Mouse (Mus musculus): ENCODE measurements at regions not wholly inside any gene's neighbourhood (a gene's known extent, or its start where the extent isn't known, plus 50 kb on each side); places are given as distances from the start of the nearest gene placed in this dataset.
A peak's percentile ranks its signal among the peaks of the same experiment; 100 is the strongest.

DNA sequence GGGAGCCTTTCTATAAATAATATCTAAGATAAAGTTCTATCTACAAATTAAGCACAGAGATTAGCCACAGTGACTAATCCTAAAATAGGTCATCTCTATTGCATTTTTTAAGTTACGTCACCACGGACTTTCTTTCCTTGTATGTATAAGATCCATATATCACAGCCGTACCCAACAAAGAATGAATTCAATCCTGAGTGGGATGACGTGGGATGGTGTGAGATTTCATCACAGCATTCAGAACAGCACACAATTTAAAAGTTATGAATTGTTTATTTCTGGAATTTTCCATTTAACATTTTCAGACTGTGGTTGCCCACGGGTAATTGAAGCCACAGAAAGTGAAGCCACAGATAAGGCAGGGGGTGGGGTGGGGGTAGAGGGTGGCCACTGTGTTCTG, 129.0 kb upstream of the Dynlrb2 start:
- no peak for DNase-seq

DNA sequence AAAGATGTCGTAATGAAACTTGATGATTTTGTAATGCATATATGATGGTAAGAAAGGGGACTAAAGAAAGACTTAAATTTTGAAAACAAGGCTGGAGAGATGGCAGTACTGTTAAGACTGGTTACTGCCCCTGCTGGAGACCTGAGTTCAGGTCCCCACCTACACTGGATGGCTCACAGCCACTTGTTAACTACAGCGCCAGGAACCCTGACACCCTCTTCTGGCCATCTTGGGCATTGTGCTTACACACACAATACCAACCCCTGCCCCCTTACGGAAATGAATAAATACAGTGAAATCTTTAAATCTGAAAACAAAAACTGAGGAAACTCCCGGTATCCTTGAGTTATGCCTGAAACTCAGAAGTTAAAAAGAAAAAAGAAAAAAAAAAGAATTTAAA, 131.7 kb upstream of the Dynlrb2 start:
- peak; percentile 29 for DNase-seq

DNA sequence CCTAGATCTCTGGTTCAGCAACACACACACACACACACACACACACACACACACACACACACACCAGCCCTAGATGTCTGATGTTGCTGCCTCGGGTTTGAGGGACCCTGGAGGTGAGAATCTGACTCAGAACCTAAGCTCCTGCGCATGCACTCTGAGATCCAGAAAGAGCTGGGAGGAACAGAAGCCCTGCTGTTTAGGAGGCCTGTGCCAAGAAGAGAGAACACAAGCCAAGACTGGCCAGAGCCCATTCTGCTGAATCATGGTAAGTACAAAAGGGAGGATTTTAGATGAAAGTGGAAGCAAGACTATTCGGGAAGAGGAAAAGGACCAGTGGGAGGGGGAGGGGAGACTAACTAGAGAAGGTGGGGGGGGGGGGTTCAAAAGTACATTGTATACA, 132.2 kb upstream of the Dynlrb2 start:
- peak; percentile 76 for DNase-seq

DNA sequence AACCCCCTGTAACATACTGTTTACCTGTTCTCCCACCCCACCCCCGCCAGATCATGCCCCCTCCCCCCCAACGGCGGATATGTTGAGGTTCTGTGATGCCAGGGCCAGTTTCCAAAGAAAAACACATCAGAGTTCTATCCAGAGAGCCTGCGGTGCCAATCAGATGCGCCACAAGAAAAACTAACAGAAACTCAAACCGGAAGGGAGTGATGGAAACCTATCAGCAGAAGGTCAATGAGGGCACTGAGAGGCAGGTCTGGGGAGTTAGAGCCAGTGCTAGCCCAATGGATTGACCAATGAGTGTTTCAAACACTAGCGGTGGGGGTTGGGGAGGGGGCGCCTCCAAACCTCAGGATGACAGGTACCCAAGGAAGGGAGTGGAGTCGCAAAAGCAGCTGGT, 132.7 kb upstream of the Dynlrb2 start:
- DNase-seq, result no peak

DNA sequence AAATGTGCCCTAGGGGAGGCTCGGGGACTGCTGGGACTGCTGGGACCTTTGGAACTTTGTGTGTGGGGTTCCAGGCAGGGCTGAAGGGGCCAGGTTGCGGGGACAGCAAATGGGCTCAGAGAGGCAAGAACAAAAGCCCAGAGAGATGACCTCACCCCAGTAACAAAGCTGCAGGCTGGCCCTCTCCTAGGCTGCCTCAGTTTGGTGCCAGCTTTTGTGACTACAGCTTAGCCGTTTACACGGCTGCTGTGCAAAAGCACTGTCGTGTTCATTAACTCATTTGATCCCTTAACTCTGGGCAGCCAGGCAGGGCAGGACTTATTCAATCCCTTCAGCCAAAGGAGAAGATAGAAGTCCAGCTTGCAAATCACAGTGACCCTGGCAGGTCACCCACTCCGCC, 137.3 kb upstream of the Dynlrb2 start:
- DNase-seq, result no peak

DNA sequence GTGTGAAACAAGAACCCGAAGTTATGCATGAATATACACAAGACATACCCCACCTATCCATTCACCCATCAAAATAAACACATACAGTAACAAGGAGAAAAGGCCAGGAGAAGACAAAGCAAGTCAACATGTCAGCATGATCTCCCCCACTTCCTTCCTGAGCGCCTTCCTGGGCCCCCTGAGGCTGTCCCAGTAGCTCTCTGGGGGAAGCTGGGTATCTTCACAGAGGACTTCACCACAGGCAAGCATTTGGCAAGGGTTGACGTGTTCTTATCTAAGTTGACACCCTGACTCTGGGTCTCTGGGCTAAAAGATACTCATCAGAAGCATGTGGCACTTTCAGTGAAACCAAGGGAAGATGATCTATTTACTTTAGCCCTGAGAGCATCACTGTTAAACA, 138.1 kb upstream of the Dynlrb2 start:
- DNase-seq, result no peak

DNA sequence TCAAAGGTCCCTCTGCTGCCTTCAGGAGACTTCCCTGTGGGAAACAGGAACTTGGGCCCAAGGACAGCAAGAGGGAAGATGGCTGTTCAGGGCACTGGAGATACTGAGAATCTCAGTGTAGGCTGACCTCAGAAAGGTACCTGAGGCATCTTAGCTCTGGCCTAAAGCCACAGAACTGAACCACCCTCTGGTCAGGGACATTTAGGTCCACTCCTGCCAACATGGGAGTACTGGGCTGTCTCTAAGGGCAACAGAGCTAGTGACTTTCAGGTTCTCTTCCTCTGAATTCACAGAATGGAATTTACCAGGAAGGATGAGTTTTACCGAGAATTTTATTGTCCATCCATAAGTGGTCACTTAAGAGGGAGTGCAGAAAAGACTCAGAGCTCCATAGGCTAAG, 140.0 kb upstream of the Dynlrb2 start:
- no peak for DNase-seq

DNA sequence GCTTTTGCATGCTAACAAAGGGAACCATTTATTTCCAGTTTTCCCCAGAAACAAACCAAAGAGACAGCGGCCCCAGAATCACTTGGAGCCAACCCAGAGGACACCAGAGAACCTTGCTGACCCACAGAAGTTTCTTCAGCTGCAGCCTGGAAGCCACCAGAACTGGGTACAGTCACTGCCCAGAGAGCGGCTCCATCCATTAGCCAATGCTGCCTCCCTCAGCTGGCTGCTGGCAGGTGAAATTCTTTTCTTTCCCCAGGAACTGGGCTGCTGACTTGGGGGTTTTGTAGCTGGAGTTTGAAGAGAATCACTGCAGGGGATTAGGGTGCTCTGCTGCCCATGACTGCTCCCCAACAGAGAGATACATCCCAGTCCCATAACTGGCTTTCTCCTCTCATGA, 140.6 kb upstream of the Dynlrb2 start:
- peak; percentile 26 for DNase-seq

DNA sequence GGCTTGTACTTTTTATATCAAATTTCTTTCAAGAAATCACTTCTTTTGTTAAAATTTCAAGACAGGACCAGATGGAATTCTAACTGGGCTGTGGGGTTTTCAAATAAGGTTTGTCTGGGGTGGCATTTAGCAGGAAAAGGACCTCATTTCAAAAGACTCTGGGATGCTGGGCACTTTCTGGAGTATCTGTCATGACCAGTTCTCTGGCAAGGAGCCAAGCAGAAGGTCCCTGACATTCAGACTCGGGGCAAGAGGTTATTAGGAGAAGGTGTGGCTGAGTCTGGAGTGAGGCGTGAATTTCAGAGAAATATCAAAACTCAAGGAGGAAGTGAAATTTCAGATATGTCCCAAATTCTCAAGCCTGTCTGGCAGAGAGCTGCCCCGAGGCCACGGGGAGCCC, 142.4 kb upstream of the Dynlrb2 start:
- DNase-seq, result no peak

DNA sequence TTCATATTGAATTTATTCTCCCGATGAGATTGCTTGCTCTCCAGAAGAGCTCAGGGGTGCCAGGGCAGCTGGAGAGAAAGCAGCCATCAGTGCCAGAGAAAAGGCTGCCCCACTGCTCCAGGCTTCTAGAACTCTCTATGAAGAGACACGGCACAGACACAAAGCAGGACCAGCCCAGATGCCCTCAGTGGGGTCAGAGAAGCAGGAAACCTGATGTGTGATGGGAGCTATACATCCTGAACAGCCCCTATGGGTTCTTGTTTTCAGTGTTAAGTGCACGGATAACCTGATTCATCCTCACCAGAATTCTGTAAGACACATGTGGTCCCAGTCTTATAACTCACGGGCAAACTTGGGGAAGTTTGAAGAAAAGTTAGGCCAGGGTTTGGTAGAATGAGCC, 145.0 kb upstream of the Dynlrb2 start:
- no peak for DNase-seq

DNA sequence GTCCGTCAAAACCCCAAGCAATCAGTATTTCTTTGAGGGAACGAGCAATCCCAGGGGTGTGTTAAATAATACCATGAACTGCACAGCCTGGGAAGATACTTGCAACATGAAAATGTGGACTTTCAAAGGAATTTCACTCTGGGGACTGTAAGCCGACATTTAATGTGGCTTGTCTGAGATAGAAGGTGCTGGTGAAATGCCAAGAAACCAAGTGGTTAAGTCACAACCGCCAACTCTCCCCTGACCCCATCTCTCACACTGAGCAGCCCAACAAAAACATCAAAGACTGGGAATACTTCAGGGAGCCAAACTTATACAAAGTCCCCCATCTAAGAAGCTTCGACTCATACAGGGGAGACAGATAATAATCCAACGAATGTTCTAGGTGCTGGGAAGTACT, 150.0 kb upstream of the Dynlrb2 start:
- no peak for DNase-seq

DNA sequence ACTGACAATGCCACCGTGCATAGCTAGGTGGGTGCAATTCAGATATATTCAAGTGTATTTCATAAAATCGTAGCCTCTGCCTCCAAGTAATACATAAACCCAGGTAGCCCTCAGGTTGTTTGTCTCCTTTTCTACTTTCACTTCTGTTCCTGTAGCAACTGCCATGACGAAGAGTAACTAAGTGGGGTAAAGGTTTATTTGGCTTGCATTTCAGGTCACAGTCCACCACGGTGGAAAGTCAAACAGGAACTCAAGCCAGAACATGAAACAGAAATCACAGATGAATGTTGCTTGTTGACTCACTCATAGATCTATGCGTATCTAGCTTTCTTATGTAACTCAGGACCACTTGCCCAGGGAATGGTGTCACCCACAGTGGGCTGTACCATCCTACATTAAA, 150.9 kb upstream of the Dynlrb2 start:
- DNase-seq, result no peak

DNA sequence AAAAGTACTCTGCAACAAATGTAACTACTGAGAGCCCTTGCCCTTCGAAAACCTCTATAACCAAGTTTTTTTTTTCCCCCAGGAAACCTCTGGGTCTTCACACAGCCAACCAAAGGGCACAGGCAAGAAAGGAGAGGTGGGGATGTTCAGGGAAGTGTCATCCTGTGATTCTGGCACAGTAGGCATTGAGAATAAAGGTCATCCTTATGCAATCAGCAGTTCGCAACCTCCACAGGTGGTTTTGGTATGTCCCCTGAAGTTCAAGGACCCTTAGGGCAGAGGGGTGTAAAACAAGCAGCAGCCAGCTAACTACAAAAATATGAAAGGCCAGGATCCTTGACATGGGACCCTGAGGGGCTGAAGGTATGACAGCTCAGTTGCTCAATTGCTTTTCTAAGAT, 152.1 kb upstream of the Dynlrb2 start:
- no peak for DNase-seq

DNA sequence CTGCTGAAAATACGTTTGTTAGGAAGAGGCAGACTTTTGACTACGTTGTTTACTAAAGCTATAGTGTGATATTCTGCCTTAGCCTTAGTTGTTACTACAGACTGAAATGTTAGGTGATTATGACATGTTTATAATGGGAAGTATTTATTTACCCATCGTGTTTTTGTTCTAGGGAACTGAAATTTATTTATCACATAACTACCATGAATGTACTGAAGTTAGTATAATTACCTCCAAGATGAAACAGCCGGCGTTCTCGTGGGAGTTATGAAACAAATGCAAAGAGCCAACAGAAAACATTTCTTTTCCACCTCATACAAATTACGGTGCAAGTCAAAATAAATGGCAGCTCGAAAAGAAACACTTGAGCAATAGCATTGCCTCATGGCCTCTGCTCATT, 155.8 kb upstream of the Dynlrb2 start:
- DNase-seq, result no peak

DNA sequence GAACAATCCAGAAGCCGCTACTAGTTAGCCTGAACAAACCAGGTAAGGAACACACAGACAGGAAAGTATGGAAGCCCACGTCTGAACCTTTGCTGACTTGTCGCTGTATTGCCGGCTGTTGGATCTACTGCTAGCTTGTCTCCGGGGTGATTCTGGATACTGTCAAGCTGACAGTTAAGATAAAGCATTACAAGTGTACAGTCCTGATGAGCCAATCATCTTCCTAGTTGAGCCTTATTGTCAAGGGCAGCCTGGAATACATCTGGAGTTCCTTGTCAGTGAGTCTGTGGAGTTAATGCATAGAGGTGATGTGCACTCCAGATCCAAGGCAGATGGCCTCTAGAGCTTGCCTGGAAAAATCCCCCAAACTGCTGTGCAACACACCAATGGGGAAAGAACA, 157.8 kb upstream of the Dynlrb2 start:
- no peak for DNase-seq

DNA sequence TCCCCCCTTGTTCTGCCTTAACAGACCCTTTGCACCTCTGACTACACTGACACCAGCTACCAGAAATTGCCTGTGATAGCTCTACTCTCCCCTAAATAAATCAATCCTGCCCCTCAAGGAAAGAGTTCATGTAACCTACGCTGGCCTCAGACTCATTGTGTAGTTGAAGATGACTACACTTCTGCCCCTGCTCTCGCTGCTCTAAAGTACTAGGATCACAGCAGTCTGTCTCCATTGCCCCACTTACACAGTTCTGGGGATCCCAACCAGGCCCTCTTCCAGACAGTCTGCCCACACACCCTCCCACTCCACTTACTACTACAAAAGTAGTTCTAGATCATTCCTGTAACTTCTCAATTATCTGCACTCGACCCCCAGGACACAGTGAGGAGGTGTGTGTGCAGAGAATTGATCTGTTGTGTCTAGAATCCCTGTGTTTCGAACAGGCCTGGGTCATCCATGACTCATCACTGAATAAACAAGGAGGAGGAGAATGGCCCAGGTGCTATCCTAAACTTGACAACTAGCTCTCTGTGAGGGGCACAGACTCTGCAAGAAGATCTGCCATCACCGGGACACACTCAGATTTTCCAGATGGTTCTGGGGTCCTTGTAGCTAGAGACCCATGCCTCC, 160.1 kb upstream of the Dynlrb2 start:
- no peak for DNase-seq

DNA sequence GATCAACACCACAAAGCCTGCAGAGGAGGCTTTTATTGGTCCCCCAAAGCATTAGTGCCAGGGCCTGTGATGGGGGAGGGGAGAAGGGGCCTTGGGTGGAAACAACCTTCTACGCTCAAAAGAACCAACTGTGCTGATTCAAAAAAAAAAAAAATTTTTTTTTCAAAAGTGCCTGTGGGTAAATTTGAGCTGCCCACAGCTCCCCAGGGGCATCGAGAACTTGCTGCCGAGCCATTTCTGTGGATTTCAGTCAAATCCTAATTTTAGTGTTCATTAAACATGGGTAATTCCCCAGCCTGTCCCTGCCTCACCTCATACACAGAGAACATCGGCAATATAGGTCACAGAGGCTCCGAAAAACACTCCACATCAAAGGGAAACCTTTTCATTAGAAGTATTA, 161.2 kb upstream of the Dynlrb2 start:
- no peak for DNase-seq

DNA sequence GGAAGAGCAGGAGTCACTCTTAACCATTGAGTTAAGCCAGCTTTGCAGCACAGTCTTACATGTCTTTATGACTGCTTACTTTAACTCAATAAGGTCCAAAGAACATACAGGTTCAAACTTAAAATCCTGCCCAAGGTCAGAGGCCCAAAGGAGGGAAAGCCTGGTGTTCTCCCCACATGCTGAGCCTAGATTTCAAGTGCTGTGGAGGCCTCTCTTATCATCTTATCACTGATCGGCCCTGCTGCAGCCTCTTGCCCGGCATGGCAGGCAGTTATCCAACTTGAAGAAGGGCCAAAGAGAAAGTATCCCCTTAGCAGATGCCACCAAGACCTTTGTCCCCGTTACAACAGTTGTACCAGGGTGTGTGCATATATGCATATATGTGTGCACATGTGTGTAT, 170.0 kb upstream of the Dynlrb2 start:
- DNase-seq, result no peak

DNA sequence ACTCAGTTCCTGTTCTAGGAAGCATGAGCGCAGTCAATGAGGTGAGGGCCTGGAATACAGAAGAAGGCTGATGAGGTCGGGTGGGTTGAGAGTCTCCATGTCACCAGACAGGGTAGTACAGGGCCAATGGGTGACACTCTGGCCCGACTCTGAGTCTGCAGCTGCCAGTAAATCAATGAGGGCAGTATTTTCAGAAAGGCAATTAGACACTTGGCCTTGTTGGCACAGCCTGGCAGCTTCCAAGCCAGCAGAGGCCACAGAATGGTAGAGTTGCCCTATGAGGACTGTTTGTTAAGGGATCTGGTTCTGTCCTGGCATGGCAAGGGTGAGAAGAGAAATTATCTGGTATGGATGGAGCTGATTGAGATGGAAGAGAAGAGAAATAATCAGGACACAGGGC, 170.7 kb upstream of the Dynlrb2 start:
- no peak for DNase-seq

DNA sequence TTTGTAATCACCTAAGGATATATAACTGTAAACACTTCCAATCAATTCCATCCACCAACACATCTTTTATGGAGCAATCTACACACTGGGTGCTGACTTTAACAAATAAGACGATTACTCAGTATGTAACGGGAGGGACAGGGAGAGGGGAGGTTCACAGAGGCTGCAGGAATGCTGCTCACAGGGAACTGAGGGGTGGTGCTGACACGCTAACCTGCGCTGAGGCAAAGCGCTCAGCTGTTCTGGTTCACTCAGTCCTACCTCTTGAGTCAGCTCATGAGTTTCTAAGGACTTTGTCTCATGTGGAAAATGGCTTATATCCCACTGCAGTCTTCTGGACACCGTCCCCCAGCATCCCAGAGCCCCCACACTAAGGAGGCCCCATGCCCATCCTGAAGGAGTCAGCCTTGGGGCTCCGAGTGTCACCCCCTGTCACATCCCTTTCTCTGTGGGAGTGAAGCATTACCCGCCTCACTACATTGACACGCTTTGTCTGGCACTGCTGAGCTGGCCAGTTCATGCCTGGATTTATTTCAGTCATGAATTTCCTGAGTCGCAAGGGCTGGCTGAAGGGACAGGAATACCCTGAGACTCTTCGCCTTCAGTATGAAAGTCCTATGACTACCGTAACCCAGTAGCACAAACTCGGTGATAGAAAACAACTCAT, 184.6 kb upstream of the Dynlrb2 start:
- DNase-seq, result no peak

DNA sequence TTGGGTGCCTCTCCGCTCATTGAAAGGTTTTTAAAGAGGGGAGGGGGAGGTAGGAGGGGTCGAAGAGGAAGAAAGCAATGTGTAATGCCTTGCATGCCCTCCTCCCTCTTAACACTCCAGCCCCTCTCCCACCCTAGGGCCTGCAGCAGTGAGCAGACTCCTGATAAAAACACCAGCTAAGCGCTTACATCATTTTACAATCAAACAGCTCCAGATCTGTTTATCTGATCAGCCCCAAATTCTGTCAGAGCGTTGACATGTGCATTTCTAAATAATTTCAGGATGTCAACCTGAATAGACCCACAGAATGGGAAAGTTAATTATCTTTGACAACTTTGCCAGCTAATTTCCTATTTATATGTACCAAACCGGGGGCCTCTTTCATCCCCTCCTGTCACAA, 189.4 kb upstream of the Dynlrb2 start:
- no peak for DNase-seq

DNA sequence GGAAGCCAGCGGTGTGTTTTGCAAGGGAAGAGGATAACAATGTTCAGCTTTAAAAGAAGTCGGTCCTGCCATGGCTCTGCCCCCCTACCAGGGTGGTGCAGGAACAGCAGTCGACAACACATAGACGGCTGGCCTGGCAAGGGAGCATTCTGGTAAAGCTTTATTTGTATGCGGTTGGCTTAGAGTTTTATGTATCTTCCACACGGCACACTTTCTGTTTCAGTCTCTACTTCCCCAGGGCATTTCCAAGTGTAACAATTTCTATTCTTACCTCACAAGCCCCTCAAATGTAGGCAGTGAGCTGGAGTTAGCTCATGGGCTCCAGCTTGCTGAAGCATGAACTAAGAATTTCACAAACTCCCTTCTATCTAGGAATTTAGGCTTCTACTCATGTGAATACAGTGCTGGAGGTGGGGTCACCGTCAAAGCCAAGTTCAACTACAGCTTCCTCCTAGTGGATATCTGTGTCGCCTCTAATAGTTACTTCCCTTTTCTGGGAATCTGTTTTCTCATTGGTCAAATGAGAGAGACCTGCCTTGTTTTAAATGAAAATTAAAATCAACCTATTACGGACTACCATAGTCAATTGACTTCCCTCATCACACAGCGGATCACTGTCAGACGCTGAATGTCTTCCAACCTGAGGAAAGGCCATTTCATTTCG, 190.2 kb upstream of the Dynlrb2 start:
- DNase-seq, result no peak

DNA sequence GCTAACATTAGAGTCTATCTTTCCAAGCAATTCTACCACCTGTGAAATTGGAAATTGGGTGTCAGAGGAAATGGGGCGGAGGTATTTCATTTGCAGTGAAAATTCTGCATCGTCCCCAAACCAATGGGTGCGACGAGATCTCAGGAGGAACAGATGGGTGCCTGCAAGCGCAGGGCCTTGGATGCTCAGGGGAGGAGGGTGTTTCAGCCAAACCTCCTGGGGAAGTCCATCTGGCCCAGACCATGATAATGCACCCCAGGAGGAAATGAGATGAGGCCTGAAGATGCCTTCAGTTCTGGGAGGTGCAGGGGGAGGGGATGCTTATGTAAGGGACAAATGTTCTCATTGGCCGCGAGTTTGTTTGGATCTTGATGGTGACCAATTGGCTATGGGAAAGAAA, 205.9 kb upstream of the Dynlrb2 start:
- DNase-seq, result peak; percentile 83

DNA sequence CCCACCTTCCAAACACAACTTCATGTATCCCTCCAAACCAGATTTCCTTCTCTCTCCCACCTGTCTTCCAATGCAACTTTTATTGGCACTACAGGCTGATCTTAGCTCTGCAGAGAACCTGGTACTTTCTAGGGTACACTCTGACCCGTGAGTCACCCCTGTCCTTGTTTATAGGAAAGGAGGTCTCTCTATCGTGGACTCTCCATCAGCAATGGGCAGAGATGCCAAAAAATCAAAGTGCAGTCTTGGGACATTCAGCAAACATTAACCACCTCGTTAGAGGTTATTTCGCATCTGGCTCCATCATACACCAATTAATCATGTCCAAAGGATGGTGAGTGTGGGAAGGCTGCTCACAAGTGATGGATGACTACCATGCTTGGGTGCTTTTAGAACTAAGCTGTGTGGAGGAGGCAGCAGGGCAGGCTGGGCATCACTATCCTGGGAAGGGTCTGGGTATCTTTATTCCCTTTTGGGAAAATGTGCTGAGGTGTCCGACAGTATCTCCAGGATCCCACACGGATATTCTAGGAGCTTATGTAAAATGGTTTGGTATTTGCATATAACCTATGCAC, 214.0 kb upstream of the Dynlrb2 start:
- DNase-seq, result no peak
